Mouse (Mus musculus) liver, embryonic 12.5 days (tissue): ENCODE measurements around the gene Ccl19. TPM values are rescaled to one million over a fixed set of nuclear protein-coding genes. Genes with fewer than 3 reads are reported as not detected.
"Not testable (repeated sequence)": the region's sequence is repeated elsewhere in the genome, so short reads cannot be mapped to it uniquely, and the experiment has no call there.

Experiments
- ATAC-seq: fragments of 200-750 bp; cut with Nextera tagmentation; 2 replicates; pipeline ENCODE4 v1.8.0; 2017; ENCODE audit warnings: moderate number of reproducible peaks, mild to moderate bottlenecking, moderate library complexity
- H3K27ac ChIP-seq: fragments of 300-500 bp; sonication (generic); 2 replicates; pipeline ENCODE4 v1.5.1; 2016; ENCODE audit warnings: mild to moderate bottlenecking
- H3K27me3 ChIP-seq: fragments of 300-500 bp; sonication (generic); replicated peaks from 2 replicates; pipeline ENCODE4 v1.6.1; 2016; ENCODE audit warnings: mild to moderate bottlenecking, moderate library complexity
- H3K36me3 ChIP-seq: fragments of 300-500 bp; sonication (generic); 2 replicates; pipeline ENCODE4 v1.6.1; 2016; ENCODE audit warnings: mild to moderate bottlenecking, moderate library complexity
- H3K4me1 ChIP-seq: fragments of 300-500 bp; sonication (generic); 2 replicates; pipeline ENCODE4 v1.6.1; 2016
- H3K4me2 ChIP-seq: fragments of 300-500 bp; sonication (generic); 2 replicates; pipeline ENCODE4 v1.6.1; 2016; ENCODE audit warnings: mild to moderate bottlenecking, moderate library complexity
- H3K4me3 ChIP-seq: fragments of 300-500 bp; sonication (generic); 2 replicates; pipeline ENCODE4 v1.5.1; 2016; ENCODE audit warnings: mild to moderate bottlenecking, moderate library complexity
- H3K9ac ChIP-seq: fragments of 300-500 bp; sonication (generic); 2 replicates; pipeline ENCODE4 v1.6.1; 2016; ENCODE audit warnings: mild to moderate bottlenecking, moderate library complexity
- H3K9me3 ChIP-seq: fragments of 300-500 bp; sonication (generic); replicated peaks from 2 replicates; pipeline ENCODE4 v1.6.1; 2016; ENCODE audit warnings: mild to moderate bottlenecking, moderate library complexity
- WGBS: fragments of 180-500 bp; shearing (Covaris S2); methylation state at CpG from one replicate; pipeline ENCODE4 v1.1.7; 2016; ENCODE audit not compliant: insufficient replicate concordance; 5-methylcytosine and 5-hydroxymethylcytosine counted together
- polyA plus RNA-seq: library from polyadenylated mRNA; unstranded; fragments of >200 nt; fragmentation: Nextera tagmentation; extraction: Ambion mirVana; gene quantifications from 2 replicates; pipeline ENCODE4 v1.2.1, GENCODE M21; 2016

The Ccl19 gene
- polyA plus RNA-seq = not detected in 2 replicates

- WGBS = no CpG with 5 or more reads among the region's 6 CpGs
- not testable (repeated sequence) for H3K36me3 ChIP-seq, ATAC-seq, H3K27me3 ChIP-seq, H3K4me1 ChIP-seq, H3K27ac ChIP-seq, H3K4me2 ChIP-seq, H3K9ac ChIP-seq, H3K4me3 ChIP-seq, H3K9me3 ChIP-seq
Measured at GRCm38 (mm10) chr4:42756477-42756876, at the start of gene Ccl19. Gene Ccl19, minus strand, starts transcription at chr4:42756577.

- not testable (repeated sequence) for H3K9ac ChIP-seq, H3K4me2 ChIP-seq, ATAC-seq, H3K36me3 ChIP-seq, H3K9me3 ChIP-seq, H3K4me3 ChIP-seq, H3K27ac ChIP-seq, H3K4me1 ChIP-seq, H3K27me3 ChIP-seq
- no CpG with 5 or more reads among the region's 5 CpGs for WGBS
Measured at GRCm38 (mm10) chr4:42773893-42774292, 17.5 kb upstream of the Ccl19 start, which contains the start of gene Ccl21a. Gene Ccl21a, minus strand, starts transcription at chr4:42773993.

GRCm38 (mm10) chr4:42735245-42735644 lies 21.1 kb downstream of the Ccl19 start, which contains the start of gene 4930578G10Rik:
Gene 4930578G10Rik, plus strand, starts transcription at chr4:42735545.
- H3K27me3 ChIP-seq, H3K4me1 ChIP-seq, H3K36me3 ChIP-seq, H3K4me2 ChIP-seq, H3K9me3 ChIP-seq, H3K27ac ChIP-seq, ATAC-seq, H3K4me3 ChIP-seq, H3K9ac ChIP-seq: not testable (repeated sequence)
- whole genome bisulfite sequencing = no CpG with 5 or more reads among the region's 13 CpGs

Other genes with a start within 250 kb of the Ccl19 start
- not detected in 2 replicates for gene Fam205a2, start 228.4 kb downstream of the Ccl19 start, polyA plus RNA-seq
- not detected in 2 replicates for gene Gm10591, start 144.4 kb downstream of the Ccl19 start, polyA plus RNA-seq
- not detected in 2 replicates for gene Gm2564, start 126.9 kb downstream of the Ccl19 start, polyA plus RNA-seq
- not detected in 2 replicates for gene Ccl27b, start 101.3 kb downstream of the Ccl19 start, polyA plus RNA-seq
- gene Il11ra2, start 94.7 kb downstream of the Ccl19 start, polyA plus RNA-seq = not detected in 2 replicates
- not detected in 2 replicates for gene 4930578G10Rik, start 21.0 kb downstream of the Ccl19 start, polyA plus RNA-seq
- gene Ccl21a, start 17.4 kb upstream of the Ccl19 start, polyA plus RNA-seq = 0.38 TPM in 1 of 2 replicates, not detected in the other
- 0.15 and 0.18 TPM in 2 replicates for gene Fam205a1, start 97.3 kb upstream of the Ccl19 start, polyA plus RNA-seq
- gene Gm12394, start 100.2 kb upstream of the Ccl19 start, polyA plus RNA-seq = 0.05 and 0.07 TPM in 2 replicates
- 0.24 and 0.33 TPM in 2 replicates for gene Fam205c, start 117.7 kb upstream of the Ccl19 start, polyA plus RNA-seq
- 0.18 and 0.26 TPM in 2 replicates for gene Phf24, start 160.1 kb upstream of the Ccl19 start, polyA plus RNA-seq
- 0.94 and 1.2 TPM in 2 replicates for gene Dnajb5, start 193.2 kb upstream of the Ccl19 start, polyA plus RNA-seq
- 0.20 and 0.47 TPM in 2 replicates for gene 1700022I11Rik, start 213.0 kb upstream of the Ccl19 start, polyA plus RNA-seq
- gene Vcp, start 243.9 kb upstream of the Ccl19 start, polyA plus RNA-seq = 354 and 366 TPM in 2 replicates